Mouse (Mus musculus) lung, postnatal 0 days (tissue): ENCODE measurements around the gene Sebox.

Experiments
- CTCF ChIP-seq: IDR thresholded peaks from 2 replicates; pipeline ENCODE4 v1.5.1; 2016; ENCODE audit warnings: antibody characterized with exemption, mild to moderate bottlenecking
- EP300 ChIP-seq: IDR thresholded peaks from 2 replicates; pipeline ENCODE4 v1.6.1; 2016; ENCODE audit warnings: antibody characterized with exemption, mild to moderate bottlenecking, control low read depth

GRCm38 (mm10) chr11:78483639-78484038, 19.6 kb upstream of the Sebox start:
- TF ChIP-seq CTCF (no peak), EP300 (no peak)
